Mouse (Mus musculus) colon, adult 2 months (tissue): ENCODE results near the gene Ckap5. TPM values are rescaled to one million over a fixed set of nuclear protein-coding genes. Genes with fewer than 3 reads are reported as not detected.

Experiments
- polyA plus RNA-seq: library from polyadenylated mRNA; depleted of rRNA; stranded (reverse); fragments of >200 nt; gene quantifications from 2 replicates; pipeline ENCODE4 v1.2.3, GENCODE M21; 2012; rRNA removed

The Ckap5 gene
- polyA plus RNA-seq: 3.2 and 4.6 TPM in 2 replicates

GRCm38 (mm10) chr2:91526294-91527146, at the start of gene Ckap5:
TSS of gene Ckap5 (plus strand) at chr2:91526762.

GRCm38 (mm10) chr2:91636229-91636628, 109.7 kb downstream of the Ckap5 start, which contains the start of gene F2:
TSS of gene F2 (minus strand) at chr2:91636414.

DNA sequence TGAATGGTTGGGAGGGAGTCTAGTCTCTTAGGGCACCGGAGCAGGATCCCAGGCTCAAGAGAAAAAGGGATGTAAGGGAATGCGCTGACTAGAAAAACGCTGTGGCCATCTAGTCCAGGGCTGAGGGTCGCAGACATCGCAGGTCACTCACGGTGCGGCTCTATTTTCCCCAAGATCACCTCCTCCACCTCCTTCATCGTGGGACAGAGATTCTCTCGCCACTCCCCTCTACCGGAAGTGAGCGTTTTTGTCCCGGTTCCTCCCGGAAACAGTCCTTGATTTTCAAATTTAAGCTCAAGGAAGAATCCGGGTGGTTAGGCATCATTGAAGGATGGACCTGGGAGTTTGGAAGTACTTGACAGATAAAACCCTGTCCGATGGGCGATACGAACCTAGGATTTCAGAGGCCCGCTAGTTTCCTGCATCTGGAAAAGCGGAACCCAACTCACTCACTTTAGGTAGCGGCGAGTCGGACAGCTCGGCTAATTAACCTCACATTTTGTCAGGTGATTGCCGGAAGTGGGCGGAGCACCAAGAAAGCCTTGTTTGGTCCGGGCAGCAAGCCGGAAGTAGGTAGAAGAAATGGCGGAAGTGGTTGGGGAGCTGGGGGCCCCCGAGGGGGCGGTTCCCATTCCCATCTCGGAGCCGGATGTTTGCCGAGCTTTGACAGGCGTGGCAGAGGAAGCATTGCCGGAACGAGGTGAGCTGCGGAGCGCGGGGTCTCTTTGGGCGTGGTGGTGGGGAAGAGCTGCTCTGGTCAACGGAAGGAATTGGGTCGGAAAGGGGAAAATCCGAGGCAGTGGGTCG, 123.2 kb downstream of the Ckap5 start, which contains the start of the genes Zfp408 and Arhgap1:
Gene Zfp408, minus strand, starts transcription at position 239 of the 807 bp plus-strand sequence.
Gene Arhgap1, plus strand, starts transcription at position 308 of the 807 bp plus-strand sequence.

Other genes with a start within 250 kb of the Ckap5 start
- gene 1110051M20Rik, start 82.1 kb upstream of the Ckap5 start, polyA plus RNA-seq: 6.9 and 10.0 TPM in 2 replicates
- 10.9 and 12.2 TPM in 2 replicates for gene Lrp4, start 69.3 kb upstream of the Ckap5 start, polyA plus RNA-seq
- 0.87 and 1.4 TPM in 2 replicates for gene F2, start 109.7 kb downstream of the Ckap5 start, polyA plus RNA-seq
- gene Zfp408, start 123.0 kb downstream of the Ckap5 start, polyA plus RNA-seq: 16.0 and 18.6 TPM in 2 replicates
- 142 and 145 TPM in 2 replicates for gene Arhgap1, start 123.1 kb downstream of the Ckap5 start, polyA plus RNA-seq
- 27.7 and 28.8 TPM in 2 replicates for gene Atg13, start 183.8 kb downstream of the Ckap5 start, polyA plus RNA-seq
- 2.6 TPM in 2 replicates for gene Harbi1, start 184.1 kb downstream of the Ckap5 start, polyA plus RNA-seq
- 19.3 and 21.9 TPM in 2 replicates for gene Ambra1, start 203.4 kb downstream of the Ckap5 start, polyA plus RNA-seq